Mouse (Mus musculus) kidney, postnatal 4 days (tissue): Measurements from ENCODE around the gene Sycp2l.
"Not testable (repeated sequence)": the region's sequence is repeated elsewhere in the genome, so short reads cannot be mapped to it uniquely, and the experiment has no call there.

Experiments
- DNase-seq, 2 experiments: peaks; one replicate each; pipeline ENCODE4 v3.0.0; 2021; ENCODE audit warnings: mixed read lengths in 2 of 2

Sycp2l gene

GRCm38 (mm10) chr13:41128326-41128725, 14.2 kb downstream of the Sycp2l start:
- no peak for DNase-seq

DNA sequence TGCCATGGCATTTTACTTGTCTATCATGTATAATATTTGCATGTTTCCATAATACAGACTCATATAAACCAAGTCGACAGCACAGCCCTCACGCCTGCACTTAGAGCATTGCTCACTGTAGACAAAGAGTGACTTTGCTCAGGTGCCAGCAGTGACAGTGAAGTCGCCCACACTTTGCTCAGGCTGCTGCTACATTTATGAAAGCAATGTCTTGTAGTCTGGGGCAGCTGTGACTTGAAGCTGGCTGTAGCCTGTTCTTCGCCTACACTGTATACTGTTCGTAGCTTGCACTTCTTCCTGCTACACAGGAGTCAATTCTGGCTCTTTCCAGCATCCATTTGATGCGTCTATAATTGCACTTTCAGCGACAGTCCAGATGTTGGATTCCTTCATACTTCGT, 15.0 kb downstream of the Sycp2l start:
- DNase-seq: no peak

DNA sequence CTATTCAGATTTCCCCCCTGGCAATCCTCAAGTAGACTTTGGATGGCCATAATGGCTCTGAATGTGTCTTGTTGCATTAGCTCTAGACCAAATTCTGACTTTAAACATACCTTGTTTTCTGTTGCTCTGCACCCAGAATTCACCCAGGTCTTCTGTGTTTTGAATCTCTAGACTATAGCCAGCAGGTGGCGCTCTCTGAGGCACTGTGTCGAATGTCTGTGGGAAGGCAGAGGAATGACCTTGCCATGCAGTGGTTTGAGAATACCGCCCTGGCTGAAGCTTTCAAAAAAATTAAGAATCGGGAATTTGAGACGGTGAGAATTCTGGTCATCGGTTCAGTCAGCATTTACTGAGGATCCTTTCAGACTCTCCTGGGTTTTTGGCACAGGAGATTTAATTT, 20.8 kb downstream of the Sycp2l start:
- DNase-seq: peak; percentile 83

DNA sequence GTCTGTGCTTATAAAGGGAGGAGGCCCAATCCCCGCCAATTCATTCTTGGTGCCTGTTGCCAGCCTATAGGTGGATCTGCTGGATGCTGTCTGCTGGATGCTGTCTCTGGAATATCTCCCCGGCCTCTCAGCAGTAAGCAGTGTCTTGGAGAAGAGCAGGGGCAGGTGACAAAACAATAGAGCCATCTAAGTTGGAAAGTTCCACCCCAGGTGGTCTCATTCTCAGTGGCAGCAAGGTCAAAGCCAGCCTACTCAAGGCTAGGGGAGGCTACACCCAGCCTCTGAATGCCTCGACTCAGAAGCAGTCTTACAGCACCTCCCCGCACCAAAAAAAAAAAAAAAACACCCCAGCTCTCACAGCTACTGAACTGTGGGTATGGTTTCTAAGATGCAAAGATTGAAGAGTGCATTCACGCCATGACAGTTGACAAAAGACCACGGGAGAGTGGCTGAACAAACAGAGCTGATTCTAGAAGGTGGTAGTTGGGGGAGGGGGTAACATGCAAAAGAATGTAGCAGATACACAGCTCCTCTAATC, 31.4 kb downstream of the Sycp2l start:
- DNase-seq: no peak

GRCm38 (mm10) chr13:41146271-41146670, 32.2 kb downstream of the Sycp2l start:
- peak; percentile 70 to 73 for DNase-seq

- DNase-seq: no peak
These were observed 39.0 kb downstream of the Sycp2l start for GRCm38 (mm10) chr13:41153146-41153545.

- no peak for DNase-seq
These were observed 44.3 kb downstream of the Sycp2l start for GRCm38 (mm10) chr13:41158426-41158825.

DNA sequence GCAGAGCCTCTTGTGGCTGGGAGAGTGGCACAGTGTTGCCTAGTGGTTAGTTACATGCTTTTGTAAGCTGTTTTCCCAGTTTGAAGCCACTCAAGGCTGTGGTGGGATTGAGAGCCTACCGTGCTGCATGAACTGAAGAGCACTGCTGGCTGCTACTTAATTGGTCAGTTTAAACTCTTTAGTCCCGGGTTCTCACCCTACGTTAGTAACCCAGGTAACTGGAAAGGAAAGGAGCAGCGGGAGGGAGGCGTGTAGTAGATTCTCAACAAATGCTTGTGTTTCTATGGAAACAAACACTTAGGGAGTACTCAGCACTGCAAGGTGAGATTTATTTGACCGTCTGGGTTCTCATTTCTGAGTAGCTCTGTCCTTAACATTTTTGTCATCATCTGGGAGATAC, 73.8 kb downstream of the Sycp2l start:
- no peak for DNase-seq

DNA sequence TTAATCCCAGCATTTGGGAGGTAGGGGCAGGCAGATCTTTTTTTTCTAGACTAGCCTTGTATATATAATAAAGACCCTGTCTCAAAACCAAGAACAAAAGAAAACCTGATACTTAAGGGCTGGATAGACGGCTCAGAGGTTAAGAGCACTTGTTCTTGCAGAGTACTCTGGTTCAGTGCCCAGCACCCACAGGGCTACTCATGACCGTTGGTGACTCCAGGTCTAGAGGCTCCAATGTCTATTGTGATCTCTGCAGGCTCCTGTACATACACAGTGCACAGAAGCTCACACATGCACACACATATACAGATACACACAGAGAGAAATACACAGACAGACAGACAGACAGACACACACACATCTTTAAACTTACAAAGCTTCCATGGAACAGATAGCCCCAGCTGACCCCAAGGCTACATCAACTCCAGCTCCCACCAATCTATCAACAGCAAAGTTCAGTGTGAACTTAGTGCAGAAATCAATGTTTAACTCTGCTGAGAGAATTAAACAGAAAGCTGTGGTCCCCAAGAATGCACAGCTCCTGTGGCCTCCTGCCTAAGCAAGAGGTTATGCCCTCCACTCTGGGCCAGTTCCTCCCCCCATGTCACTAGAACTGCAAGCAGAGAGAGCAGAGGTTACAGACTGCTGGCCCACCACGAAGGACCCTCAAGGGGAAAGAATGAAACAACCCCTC, 81.7 kb downstream of the Sycp2l start:
- DNase-seq: no peak

- no peak for DNase-seq
These were observed 86.8 kb downstream of the Sycp2l start for GRCm38 (mm10) chr13:41200861-41201260.

DNA sequence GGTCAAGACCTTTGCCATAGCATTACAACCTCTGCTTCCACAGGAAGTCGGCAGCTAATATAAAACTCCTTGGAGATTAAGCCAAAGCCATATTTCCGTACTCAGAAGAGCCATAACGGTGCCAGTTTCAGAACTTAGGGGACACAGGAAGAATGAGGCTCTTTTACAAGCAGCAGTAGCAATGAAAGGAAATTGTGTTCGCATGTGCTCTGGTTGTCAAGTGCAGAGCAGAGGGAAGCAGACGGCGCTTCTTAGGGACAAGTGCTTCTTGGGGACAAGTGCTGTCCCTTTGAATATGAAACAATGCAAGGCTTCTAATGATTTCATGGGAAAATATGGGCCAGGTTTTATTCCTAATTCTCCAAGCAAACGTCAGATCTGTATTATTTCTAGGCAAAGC, 89.2 kb downstream of the Sycp2l start:
- DNase-seq: no peak

DNA sequence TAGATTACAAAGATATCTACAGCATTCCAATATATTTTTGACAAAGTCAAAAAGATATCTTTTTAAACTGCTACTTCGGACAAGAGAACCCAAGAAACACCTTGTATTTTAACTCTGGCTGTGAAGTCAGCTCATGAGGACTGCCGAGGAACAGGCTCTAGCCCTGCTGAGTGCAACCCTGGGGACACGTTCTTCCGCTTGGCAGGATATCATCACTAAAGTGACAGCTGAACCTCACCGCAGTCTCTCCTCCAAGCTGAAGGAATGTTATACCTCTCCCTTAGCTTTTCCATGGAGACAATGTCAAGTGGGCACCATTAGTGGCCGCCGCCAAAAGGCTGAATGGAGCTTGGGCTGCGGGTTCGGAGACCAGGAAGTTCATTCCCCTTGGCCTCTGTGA, 89.6 kb downstream of the Sycp2l start:
- DNase-seq: no peak

- DNase-seq: not testable (repeated sequence)
These were observed 91.5 kb downstream of the Sycp2l start for GRCm38 (mm10) chr13:41205568-41205967.

DNA sequence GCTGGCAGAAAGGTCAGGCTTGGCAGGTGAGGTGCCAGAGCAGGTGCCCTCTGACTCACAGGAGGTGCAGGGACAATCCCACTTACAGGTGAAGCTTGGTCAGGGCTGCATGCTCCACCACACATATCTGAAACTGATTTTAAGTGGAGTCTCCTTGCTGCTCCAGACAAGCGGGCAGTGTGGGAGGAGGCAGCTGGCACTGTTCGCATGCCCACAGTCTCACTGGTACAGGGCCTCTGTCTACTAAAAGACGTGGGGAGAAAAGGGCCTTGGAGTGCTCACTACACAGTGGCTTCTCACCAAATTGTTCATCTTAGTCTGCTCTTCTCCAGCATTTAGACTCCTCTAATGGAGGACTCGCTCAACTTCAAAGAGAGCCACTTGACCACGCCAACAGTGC, 92.1 kb downstream of the Sycp2l start:
- DNase-seq: no peak

DNA sequence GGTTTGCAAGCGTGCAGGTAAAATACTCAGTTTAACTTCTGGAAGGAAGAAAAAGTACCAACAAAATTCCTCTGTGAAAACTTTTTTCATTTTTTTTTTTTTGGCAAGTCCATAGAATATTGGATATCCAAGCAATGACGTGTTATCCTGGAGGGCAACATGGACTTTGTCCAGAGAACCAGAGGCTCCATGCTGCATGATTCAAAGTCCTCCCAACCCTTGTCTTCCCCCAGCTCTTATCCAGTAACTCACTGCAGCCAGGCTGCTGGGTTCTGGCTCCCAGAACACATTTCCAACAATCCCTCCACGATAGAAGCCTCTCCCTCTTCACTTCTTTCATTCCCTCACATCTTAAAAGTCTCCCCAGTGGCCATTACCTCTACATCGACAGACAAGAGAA, 97.2 kb downstream of the Sycp2l start:
- DNase-seq: no peak

DNA sequence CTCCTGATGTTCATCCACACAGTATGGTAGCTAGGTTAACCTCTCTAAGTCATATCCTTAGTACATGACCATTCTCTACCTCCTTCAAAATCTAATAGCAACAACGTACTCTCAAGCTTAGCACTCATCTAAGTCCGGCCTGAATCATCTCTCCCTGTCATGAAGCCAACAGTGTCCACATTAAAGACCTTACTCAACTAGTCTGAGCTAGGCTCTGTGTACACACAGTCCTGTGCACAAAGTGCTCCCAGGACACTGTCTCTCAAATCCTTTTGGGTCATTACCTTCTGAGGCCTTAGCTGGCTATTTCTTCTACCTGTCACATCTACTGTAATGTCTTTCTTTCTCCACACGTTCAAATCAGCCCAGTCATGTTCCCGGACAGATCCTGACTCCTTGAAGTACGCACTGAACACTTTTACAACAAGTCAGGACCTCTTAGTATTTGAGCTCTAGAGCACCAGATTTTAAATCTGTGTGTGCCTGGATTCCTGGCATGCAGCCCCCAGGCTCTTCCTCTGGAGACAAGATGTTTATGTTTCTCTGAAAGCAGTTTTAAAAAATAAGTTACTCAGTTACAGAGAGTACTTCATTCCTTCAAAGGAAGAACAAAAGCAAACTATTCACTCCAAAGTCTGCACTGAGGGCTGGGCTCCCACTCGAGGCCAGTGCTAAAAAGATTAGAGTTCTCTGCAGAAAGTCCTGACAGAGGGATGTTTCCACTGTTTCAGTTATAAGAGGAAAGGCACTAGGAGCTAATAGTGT, 98.6 kb downstream of the Sycp2l start:
- DNase-seq: peak in 1 of 2 experiments; percentile 38

- no peak for DNase-seq
These were observed 101.6 kb downstream of the Sycp2l start for GRCm38 (mm10) chr13:41215669-41216068.

GRCm38 (mm10) chr13:41216236-41216635, 102.1 kb downstream of the Sycp2l start:
- DNase-seq: no peak

DNA sequence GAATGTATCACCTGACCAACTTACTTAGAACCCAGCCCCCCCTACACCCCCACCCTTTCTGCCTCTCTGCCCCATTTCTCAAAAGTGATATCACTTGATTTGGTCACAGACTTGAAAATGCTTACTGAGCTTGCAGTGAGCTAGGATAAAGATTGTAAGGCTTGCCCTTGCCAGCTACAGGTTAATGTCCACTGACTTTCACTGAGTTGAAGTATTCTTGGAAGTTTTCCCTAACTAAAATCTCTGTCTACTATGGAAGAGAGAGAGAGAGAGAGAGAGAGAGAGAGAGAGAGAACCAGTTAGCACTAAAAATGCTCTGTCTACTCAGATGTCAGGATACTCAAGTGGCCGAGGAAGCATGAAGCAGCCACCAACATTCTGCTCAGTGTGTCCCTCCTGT, 104.9 kb downstream of the Sycp2l start:
- DNase-seq: no peak

DNA sequence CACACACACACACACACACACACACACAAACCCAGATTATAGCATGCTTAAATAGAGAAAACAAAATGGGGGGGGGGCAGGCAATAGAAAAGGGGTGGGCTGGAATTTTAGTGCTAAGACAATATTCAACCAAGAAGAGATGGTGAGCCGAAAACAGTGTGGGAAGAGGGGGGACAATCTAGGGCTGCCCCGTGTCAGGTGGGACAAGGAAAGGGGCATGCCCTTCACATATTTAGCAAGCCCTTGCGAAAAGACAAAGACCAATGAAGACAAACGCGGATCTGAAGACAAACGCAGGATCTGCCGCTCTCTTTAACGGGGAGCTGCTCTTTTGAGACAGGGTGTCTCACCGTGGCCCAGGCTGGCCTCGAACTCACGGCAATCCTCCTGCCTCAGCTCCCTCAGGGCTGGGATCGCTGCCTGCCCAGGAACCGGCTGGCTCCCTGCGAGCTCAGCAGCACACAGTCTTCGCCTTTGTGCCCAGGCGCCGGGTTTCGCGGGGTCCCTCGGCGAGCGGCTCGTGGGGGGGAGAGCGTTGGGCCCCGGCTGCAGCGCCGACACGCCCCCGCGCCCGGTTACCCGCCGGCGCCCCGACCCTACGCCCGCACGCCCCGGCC, 105.7 kb downstream of the Sycp2l start:
- no peak for DNase-seq

DNA sequence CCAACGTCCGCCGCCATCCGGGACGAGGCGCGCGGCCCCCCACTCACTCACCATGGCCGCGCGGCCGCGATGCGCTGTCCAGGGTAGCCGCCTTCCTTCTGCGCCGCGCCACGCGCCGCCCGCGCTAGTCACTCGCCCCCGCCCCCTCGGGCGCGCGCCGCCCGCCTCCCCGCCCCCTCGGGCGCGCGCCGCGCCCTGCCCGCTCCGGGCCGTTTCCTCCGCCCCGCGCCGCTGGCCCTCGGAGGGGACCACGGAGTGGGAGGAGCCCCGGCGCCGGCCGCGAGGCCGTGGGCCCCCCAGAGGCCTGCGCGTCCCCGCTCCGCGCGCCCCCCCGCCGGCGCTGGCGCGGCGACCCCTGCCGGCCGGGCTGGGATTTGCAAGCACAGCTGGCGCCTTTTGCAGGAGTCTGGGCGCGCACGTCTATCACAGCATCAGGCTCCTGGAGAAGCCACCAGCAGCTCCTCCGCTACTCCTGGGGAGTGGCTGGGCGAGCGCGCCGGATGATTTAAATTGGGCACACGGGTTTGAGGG, 106.3 kb downstream of the Sycp2l start, which contains the start of gene Elovl2:
Elovl2 (minus strand) TSS at position 102 of the 531 bp plus-strand sequence.
- DNase-seq: peak; percentile 87 to 92
